Mouse (Mus musculus) brown adipose tissue, adult 24 weeks (tissue): ENCODE results near the gene Mkrn1. TPM values are rescaled to one million over a fixed set of nuclear protein-coding genes. Genes with fewer than 3 reads are reported as not detected.

Source experiments
- H3K27ac ChIP-seq: fragments of 200-500 bp; replicated peaks from 2 replicates; pipeline ENCODE4 v1.5.1; 2012; ENCODE audit warnings: low read depth, mild to moderate bottlenecking, low read length
- H3K4me1 ChIP-seq: fragments of 200-500 bp; 2 replicates; pipeline ENCODE4 v1.6.1; 2012; ENCODE audit warnings: low read length, mixed read lengths; ENCODE audit not compliant: control insufficient read depth, insufficient read depth, insufficient read length
- H3K4me3 ChIP-seq: fragments of 200-500 bp; 2 replicates; pipeline ENCODE4 v1.5.1; 2012; ENCODE audit warnings: low read depth, mild to moderate bottlenecking, low read length, moderate library complexity; ENCODE audit not compliant: insufficient read depth
- polyA plus RNA-seq: library from polyadenylated mRNA; stranded (reverse); fragments of >200 nt; gene quantifications from 2 replicates; pipeline ENCODE4 v1.2.4, GENCODE M21; 2012; ENCODE audit not compliant: missing spikeins, insufficient read depth, insufficient read length

Mkrn1 gene
- polyA plus RNA-seq: 19.3 and 32.6 TPM in 2 replicates

DNA sequence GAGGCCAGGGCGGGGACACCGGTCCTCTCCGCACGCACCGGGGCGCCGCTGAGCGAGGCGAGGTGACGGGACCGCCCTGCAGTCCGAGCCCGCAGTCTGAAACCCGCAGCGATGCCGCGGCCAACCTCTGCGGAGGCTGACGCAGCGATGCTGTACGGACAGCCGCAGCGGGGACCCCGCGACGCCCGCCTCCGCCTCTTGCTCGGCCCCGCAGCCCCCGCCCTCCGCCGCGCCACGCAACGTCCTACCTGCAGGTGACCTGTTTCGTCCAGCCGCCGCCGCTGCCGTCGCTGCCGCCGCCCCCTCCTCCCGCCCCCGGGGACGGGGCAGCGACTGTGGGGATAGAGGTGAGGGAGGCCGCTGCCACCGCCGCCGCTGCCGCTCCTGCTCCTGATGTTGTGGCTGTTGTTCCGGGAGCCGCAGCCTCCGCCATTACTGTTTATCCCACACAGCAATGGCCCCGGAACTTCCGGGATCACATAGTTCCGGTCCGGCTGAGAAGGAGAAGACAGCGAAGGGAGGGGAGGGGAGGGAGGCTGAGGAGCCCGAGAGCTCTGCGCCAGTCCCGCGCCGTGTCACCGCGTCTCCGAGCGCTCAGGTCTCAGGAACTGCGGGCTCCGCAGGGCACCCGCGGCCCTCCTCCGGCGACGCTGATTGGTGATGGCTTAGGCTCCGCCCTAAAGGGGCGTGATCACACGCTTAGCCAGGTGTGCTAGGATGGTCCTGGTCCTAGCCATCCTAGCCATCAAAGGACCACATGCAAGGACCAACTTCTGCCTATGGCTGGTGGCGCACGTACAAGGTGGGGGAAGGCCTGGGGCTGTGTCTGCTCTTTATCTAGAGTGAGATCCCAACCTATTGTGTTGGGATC lies at the start of gene Mkrn1:
Gene Mkrn1 (minus strand): TSS at position 612 of the 871 bp plus-strand sequence.
- Histone ChIP-seq H3K4me3 (peak within 1 kb of the TSS; percentile 77), H3K4me1 (no peaks in the 10 kb centered on the region; the same call in 1 of the 2 replicates), H3K27ac (no peak within 1 kb of the TSS)

DNA sequence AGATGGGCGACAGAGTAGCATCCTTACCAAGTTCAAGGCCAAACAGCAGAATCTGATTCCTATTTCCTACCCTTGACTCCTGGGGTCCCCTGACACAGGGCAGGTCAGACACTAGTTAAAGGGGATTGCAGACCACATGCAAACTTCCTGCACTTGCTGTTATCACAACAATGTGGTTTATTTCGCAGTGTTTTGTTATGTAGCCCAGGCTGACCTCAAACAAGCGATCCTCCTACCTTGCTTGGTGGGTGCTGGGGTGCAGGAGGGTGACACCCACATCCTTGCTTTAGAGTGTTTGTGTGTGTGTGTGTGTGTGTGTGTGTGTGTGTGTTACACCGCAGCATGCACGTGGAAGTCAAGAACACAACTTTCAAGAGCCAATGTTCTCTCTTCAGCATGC lies 49.2 kb upstream of the Mkrn1 start:
- Histone ChIP-seq H3K27ac (no peak overlapping the region), H3K4me3 (no peak overlapping the region), H3K4me1 (0 out of 2 replicates have a peak, but pooled peaks cover 2% of the 10 kb centered on the region)

DNA sequence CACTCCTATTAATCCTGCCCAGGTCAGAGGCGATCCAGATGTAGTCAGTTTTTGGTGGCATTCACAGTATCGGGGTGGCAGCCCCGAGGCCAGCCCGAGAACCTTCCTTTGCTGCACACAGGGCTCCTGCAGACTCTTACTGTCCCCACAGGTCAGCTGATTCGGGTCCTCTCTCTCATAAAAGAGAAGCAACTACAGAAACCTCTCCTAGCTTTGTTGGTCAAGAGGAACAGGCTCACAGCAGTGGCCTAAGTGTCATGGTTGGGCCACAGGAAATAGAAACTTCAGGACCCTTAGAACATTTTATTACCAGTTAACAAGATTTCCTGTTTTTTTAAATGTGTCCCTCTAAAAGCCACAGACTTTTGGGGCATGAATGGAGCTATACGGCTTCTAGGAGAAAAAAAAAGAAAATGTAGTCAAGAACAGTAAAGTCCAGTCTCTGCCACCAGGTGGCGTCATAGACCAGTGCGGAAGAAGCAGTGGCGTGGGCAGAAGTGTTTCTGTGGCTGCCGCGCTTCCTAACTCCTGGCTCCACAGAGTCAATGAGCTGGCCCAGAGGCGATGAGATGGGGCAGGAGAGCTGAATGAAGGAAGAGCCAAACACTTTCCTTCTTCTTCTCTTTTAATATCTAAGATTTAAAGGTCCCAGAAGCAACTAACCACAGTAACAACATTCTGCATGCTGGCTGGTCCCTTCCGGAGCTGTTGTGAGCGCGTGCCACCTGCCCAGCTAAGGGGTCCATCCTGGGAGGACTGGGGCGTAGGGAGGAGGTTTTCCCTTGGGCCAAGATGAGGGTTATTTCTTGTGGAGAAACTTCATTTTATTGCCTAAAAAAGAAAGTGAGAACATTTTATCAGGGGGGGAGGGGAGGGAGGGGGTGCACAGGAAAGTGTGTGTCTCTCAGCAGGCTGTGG lies 42.6 kb upstream of the Mkrn1 start:
- Histone ChIP-seq H3K4me3 (no peak overlapping the region), H3K4me1 (no peaks in the 10 kb centered on the region), H3K27ac (no peak overlapping the region)

DNA sequence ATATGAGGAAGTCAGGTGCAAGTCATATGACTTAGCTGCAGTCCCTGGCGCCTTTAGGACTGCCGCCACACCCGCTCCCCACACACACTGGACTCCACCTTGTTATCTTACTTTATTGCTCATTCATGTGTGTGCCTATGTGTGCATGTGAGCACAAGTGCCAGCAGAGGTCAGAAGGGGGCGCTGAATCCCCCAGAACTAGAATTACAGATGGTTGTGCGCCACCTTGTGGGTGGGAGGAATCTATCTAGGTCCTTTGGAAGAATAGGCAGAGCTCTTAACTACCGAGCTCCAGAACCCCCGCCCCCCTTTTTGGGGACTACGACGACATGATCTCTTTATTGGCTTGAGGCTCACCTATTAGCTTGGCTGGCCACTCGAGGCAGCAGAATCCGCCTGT lies 39.8 kb upstream of the Mkrn1 start:
- Histone ChIP-seq H3K4me3 (no peak overlapping the region), H3K4me1 (no peaks in the 10 kb centered on the region), H3K27ac (no peak overlapping the region)

- H3K27ac ChIP-seq: no peak overlapping the region
- no peak overlapping the region for H3K4me3 ChIP-seq
- no peaks in the 10 kb centered on the region for H3K4me1 ChIP-seq
Measured at GRCm38 (mm10) chr6:39455339-39456160, 35.3 kb upstream of the Mkrn1 start.

DNA sequence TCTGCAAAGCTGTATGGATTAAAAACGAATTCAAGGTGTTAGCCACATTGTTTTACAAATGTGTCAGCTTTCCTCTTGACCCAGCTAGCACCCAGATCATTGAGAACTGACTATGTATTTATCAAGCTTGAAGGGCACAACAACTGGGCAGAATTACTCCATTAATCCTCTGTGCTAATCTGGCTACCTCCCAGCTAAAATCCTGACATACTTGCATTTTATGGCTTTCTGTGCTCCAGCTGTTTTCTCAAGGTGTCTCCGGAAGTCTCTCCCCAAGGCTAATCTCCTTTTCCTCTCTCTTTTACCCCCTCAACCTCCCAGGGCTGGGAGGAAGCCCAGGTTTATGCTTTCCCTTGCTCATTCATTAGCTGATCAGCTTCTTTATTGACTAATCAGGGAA lies 34.4 kb upstream of the Mkrn1 start:
- H3K4me3 ChIP-seq: no peak overlapping the region
- no peaks in the 10 kb centered on the region for H3K4me1 ChIP-seq

DNA sequence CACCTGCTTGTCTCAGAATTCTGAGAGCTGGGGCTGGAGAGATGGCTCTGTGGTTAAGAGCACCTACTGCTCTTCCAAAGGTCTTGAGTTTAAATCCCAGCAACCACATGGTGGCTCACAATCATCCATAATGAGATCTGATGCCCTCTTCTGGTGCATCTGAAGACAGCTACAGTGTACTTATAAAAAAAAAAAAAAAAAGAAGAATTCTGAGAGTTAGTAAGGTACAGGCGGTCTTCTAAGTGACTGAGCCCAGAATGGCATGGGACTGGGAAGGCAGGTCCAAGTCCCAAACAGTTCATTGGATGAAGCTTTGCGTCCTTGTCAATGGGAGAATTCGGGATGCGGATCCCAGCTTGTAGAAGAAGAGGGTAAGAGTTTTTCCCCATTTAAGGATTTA lies 33.3 kb upstream of the Mkrn1 start:
- no peak overlapping the region for H3K27ac ChIP-seq
- no peaks in the 10 kb centered on the region for H3K4me1 ChIP-seq
- no peak overlapping the region for H3K4me3 ChIP-seq

More for the DNA sequence above, 34.4 kb upstream of the Mkrn1 start:
- H3K27ac ChIP-seq: no peak overlapping the region

DNA sequence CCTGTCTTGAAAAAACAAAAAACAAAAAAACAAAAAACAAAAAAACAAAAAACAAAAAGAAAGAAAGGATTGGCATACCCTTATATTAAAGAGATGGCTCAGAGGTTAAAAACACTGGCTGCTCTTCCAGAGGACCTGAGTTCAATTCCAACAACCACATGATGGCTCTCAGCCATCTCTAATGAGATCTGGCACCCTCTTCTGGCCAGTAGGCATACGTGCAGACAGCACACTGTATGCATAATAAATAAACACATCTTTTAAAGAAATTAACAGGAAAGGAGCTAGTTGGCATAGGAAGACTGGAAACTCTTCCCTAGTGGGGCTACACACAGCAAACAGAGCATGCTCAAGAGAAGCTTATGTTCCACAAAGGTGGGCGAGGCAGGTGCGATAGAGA lies 30.8 kb upstream of the Mkrn1 start:
- no peaks in the 10 kb centered on the region for H3K4me1 ChIP-seq
- H3K4me3 ChIP-seq: no peak overlapping the region
- no peak overlapping the region for H3K27ac ChIP-seq

- H3K4me3 ChIP-seq: no peak overlapping the region
- no peaks in the 10 kb centered on the region for H3K4me1 ChIP-seq
- no peak overlapping the region for H3K27ac ChIP-seq
Measured at GRCm38 (mm10) chr6:39450580-39450979, 30.3 kb upstream of the Mkrn1 start.

DNA sequence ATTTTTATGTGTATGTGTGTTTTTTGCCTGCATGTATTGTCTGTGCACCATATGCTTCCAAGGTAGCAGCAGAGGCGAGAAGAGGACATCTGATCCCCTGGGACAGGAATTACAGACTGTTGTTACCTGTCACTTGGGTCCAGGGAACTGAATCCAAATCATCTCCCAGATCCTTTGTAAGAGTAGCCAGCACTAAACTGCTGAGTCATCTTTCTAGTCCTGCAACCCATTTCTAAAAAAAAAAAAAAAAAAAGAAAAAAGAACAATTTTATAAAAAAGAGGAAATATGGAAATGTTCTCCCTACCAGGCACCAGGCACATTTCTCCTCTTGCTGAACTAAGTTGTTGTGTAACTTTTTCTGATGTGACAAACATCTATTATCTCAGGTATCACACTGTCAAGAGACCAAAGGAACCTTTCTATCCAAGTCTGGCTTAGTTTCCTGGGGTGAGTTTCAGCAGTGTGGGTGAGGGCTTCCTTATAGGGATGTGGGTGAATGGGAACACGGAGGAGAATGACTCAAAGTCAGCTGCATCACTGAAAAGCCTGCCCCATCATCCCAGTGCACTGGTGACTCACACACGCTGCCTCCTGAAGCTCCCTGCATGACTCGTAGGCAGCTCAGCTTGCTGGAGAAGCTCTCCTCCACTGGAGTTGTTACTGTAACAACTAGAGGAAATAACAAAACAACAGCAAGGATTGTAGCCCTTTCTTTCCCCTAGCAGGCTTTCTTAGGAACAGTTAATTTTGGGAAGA lies 27.3 kb upstream of the Mkrn1 start:
- Histone ChIP-seq H3K27ac (no peak overlapping the region), H3K4me3 (no peak overlapping the region), H3K4me1 (no peaks in the 10 kb centered on the region)

DNA sequence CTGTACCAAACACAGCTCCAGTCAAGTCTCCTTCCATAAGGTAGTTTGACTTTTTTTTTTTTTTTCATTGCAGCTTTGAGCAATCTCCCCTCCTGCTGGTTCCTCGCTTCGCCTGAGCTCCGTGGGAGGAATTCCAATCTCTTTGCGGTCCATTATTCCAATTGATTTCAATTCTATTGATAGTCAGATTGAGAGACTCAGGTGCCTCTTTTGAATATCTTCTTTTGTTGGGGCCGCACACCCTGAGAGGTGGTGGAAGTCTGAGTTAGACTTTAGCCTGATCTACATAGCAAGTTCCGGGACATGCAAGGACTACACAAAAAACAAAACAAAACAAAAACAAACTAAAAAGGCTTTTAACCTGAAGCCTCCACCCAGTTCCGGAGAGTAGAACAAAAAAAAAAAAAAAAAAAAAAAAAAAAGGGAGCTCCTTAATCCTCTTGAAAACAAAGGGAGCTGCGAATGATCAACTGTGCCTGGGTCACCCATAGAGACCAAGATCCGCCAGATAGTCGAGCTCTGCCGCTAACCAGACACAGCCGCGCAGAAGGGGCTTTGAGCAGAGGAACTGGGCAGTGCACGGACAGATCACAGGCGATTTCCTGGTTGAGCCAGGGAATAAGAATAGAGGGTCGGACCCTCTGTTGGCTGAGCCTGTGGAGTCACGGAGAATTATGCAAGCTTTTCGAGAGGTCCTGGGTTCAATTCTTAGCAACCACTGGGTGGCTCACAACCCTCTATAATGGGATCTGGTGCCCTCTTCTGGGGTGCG lies 25.7 kb upstream of the Mkrn1 start:
- H3K27ac ChIP-seq: no peak overlapping the region
- H3K4me3 ChIP-seq: peak overlapping the region; percentile 10; the same call in 1 of the 2 replicates
- no peaks in the 10 kb centered on the region for H3K4me1 ChIP-seq

GRCm38 (mm10) chr6:39442786-39443287 lies 22.6 kb upstream of the Mkrn1 start:
- Histone ChIP-seq H3K27ac (no peak overlapping the region), H3K4me3 (no peak overlapping the region), H3K4me1 (no peaks in the 10 kb centered on the region)

GRCm38 (mm10) chr6:39440207-39440606 lies 19.9 kb upstream of the Mkrn1 start:
- no peak overlapping the region for H3K4me3 ChIP-seq
- H3K4me1 ChIP-seq: no peaks in the 10 kb centered on the region
- H3K27ac ChIP-seq: no peak overlapping the region
